In the genomic region with DNA sequence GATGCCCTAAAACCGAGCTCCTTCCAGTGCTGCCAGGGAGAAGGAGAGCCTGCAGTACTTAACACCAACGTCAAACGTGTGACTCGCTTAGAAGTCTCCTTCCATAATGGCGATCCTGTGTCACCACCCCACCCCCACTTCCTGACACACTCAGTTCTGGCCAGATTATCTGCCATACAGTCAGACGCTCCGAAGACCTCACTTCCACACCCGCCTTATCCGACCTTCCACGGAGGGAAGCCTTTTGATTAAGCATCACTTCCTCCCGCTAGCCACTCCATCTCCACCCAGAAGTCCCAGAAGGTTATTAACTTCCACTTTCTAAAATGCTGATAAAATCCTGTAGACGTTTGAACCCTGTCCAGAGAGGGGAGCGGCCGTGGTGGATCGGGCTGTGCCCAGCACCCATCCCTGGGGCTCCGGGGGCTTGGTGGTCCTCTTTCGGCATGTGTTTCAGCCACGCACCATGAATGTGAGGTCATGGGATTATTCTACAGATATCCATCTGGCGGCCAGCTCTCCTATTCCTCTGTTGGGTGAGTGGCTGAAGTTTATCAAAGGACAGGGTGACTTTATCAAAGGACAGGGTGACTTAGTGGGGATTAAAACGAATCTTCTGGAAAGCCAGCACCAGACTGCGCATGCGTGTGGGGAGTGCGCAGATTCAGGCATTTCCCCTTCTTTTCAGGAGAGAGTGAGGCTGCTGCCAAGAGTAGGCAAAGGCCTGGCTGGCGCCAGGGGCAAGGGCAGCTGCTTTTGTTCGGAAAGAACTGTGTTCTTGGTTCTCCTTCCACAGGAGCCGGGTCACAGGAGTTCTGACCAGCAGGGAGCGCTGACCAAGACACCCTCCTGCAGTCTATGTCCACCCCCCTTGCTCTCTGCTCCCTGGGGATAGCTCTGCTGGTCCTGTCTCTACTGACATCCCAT, we compare ENCODE assay signal across 8 mouse cellular contexts. TPM values are rescaled to one million over a fixed set of nuclear protein-coding genes. Genes with fewer than 3 reads are reported as not detected.
A peak's percentile ranks its signal among the peaks of the same experiment; 100 is the strongest.
DNase-seq lines count a peak whose midpoint lies in the region; ATAC-seq lines count a peak whose summit lies in the region.

No protein-coding gene starts in this region.

- peaks cover 4% of the 10 kb centered on the region; the same call in 1 of the 2 replicates for H3K27me3 ChIP-seq in embryonic facial prominence, embryonic 13.5 days
- peaks cover 9% of the 10 kb centered on the region; the same call in 1 of the 2 replicates for H3K27me3 ChIP-seq in limb, embryonic 12.5 days

- H3K36me3 ChIP-seq in embryonic facial prominence, embryonic 13.5 days: no peaks in the 10 kb centered on the region
- H3K36me3 ChIP-seq in limb, embryonic 12.5 days: no peaks in the 10 kb centered on the region

- peak overlapping the region; percentile 36 for H3K9ac ChIP-seq in embryonic facial prominence, embryonic 13.5 days
- no peak overlapping the region for H3K9ac ChIP-seq in limb, embryonic 12.5 days (replicated peaks)

- no peak overlapping the region for H3K4me2 ChIP-seq in embryonic facial prominence, embryonic 13.5 days
- H3K4me2 ChIP-seq in limb, embryonic 12.5 days: no peak overlapping the region

- WGBS in embryonic facial prominence, embryonic 13.5 days: 55% methylated on average over 27 of the region's 27 CpGs
- WGBS in limb, embryonic 12.5 days: 49% methylated on average over 27 of the region's 27 CpGs

- H3K4me1 ChIP-seq in embryonic facial prominence, embryonic 13.5 days: peaks cover 38% of the 10 kb centered on the region
- H3K4me1 ChIP-seq in limb, embryonic 12.5 days (replicated peaks): peaks cover 46% of the 10 kb centered on the region

- H3K27ac ChIP-seq in embryonic facial prominence, embryonic 13.5 days: 0 out of 2 replicates have a peak overlapping the region, but pooled peaks have one; percentile 24
- H3K27ac ChIP-seq in limb, embryonic 12.5 days: peak overlapping the region; percentile 47; the same call in 1 of the 2 replicates

- no peak overlapping the region for H3K4me3 ChIP-seq in embryonic facial prominence, embryonic 13.5 days
- H3K4me3 ChIP-seq in limb, embryonic 12.5 days (replicated peaks): no peak overlapping the region

- H3K9me3 ChIP-seq in embryonic facial prominence, embryonic 13.5 days: no peaks in the 10 kb centered on the region
- H3K9me3 ChIP-seq in limb, embryonic 12.5 days: no peaks in the 10 kb centered on the region

- DNase-seq in layer of hippocampus, adult 11-12 months (ENCODE audit: low spot score): peak; percentile 24
- no peak for DNase-seq in layer of hippocampus, adult 9-10 months (ENCODE audit: low spot score)
- peak; percentile 34 for DNase-seq in kidney, adult 9 months
- DNase-seq in T-cell, adult 2 months (ENCODE audit: low spot score): no peak
- DNase-seq in neural tube, embryonic 10.5 days (ENCODE audit: extremely low spot score, low spot score): no peak
- no peak for DNase-seq in cerebellum, postnatal 36 days

- no peak for ATAC-seq in embryonic facial prominence, embryonic 13.5 days (ENCODE audit: insufficient number of reproducible peaks, insufficient read depth, low FRiP score, low TSS enrichment, low read depth)
- ATAC-seq in limb, embryonic 12.5 days (ENCODE audit: insufficient number of reproducible peaks, insufficient read depth, low FRiP score, low TSS enrichment, low read depth): no peak

RNA-seq across cellular contexts. Expression of gene Foxl1, which starts 43.1 kb away (rescaled TPM):
- 0.28 and 0.34 TPM in 2 replicates for polyA plus RNA-seq in embryonic facial prominence, embryonic 13.5 days (2015; fragmentation: Nextera tagmentation; extraction: Ambion mirVana)
- polyA plus RNA-seq in limb, embryonic 12.5 days (2016; fragmentation: Nextera tagmentation; extraction: Ambion mirVana): 0.08 TPM in 2 replicates

RNA-seq across cellular contexts. Expression of gene Foxc2, which starts 54.9 kb away (rescaled TPM):
- 3.2 and 3.3 TPM in 2 replicates for polyA plus RNA-seq in embryonic facial prominence, embryonic 13.5 days (2015; fragmentation: Nextera tagmentation; extraction: Ambion mirVana)
- polyA plus RNA-seq in limb, embryonic 12.5 days (2016; fragmentation: Nextera tagmentation; extraction: Ambion mirVana): 6.0 and 8.6 TPM in 2 replicates

Comparison
In these comparisons a context has a peak if more than half of its experiments do, and no peak if none do; other contexts are left out.
1. DNase-seq: peak in layer of hippocampus, adult 11-12 months (single experiment) and kidney, adult 9 months (single experiment); none in layer of hippocampus, adult 9-10 months (single experiment), T-cell, adult 2 months (single experiment), neural tube, embryonic 10.5 days (single experiment) and cerebellum, postnatal 36 days (0 of 2).